8 mouse cellular contexts compared by ENCODE assay signal in the genomic region with DNA sequence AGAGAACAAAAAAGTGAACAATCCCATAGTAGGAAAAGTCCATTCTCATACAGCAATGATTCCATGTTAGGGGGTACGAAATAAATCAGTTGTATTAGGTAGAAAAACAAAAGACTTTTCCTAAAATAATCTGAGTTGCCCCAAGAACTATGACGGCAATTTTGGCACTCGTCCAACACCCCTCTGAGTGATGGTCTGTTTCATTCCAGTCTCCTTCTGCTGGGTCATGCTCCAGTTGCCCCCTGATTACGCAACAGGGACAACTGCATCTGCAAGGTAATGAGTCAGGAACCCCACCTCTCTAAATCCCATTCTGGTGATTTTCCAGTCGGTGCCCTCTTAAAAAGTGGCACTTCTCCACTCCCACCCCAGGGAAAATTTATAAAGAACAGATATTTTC. TPM values are rescaled to one million over a fixed set of nuclear protein-coding genes. Genes with fewer than 3 reads are reported as not detected.
DNase-seq lines count a peak whose midpoint lies in the region; ATAC-seq and TF ChIP-seq lines count a peak whose summit lies in the region.

No protein-coding gene starts in this region.

- H3K9me3 ChIP-seq in MEL (replicated peaks; ENCODE audit: insufficient read depth, low read length) = no peaks in the 10 kb centered on the region
- no peaks in the 10 kb centered on the region for H3K9me3 ChIP-seq in lung, embryonic 16.5 days (ENCODE audit: control insufficient read depth, low read length)

- TF ChIP-seq POLR2A in heart, adult 2 months (IDR thresholded peaks at IDR 0.05; ENCODE audit: insufficient read depth, low read depth, low read length) = no peak
- TF ChIP-seq POLR2A in MEL (IDR thresholded peaks at IDR 0.05; ENCODE audit: control insufficient read depth in 1 of 2, insufficient read depth in 1 of 2, low read depth in 1 of 2, low read length in 2 of 2, poor library complexity in 1 of 2) = no peak

- TF ChIP-seq CTCF in heart, adult 2 months (IDR thresholded peaks at IDR 0.05) = no peak
- no peak for TF ChIP-seq CTCF in MEL (IDR thresholded peaks at IDR 0.05 in 2 of 3, conservative IDR thresholded peaks at IDR 0.05 in 1 of 3; ENCODE audit: control insufficient read depth in 1 of 3, insufficient read depth in 1 of 3, low read depth in 2 of 3, low read length in 3 of 3, poor library complexity in 1 of 3, severe bottlenecking in 1 of 3)

- DNase-seq in heart, adult 2 months = peak in 1 of 2 experiments; percentile 32
- no peak for DNase-seq in heart, postnatal 25 days (ENCODE audit: low spot score)
- DNase-seq in MEL (ENCODE audit: low read depth, low spot score) = peak; percentile 47
- peak; percentile 30 for DNase-seq in cerebellum, adult 9-11 months
- peak; percentile 16 for DNase-seq in kidney, adult 11 months
- no peak for DNase-seq in embryo, embryonic 10.5 days (ENCODE audit: low spot score)
- DNase-seq in gastrocnemius, postnatal 36 days = no peak

- H3K27ac ChIP-seq in heart, adult 2 months = peak overlapping the region; percentile 94
- no peak overlapping the region for H3K27ac ChIP-seq in MEL (ENCODE audit: control insufficient read depth, low read depth, low read length)
- no peak overlapping the region for H3K27ac ChIP-seq in lung, embryonic 16.5 days (ENCODE audit: low read length)

- H3K9ac ChIP-seq in heart, adult 2 months (ENCODE audit: low read depth, low read length) = no peak overlapping the region
- H3K9ac ChIP-seq in MEL (ENCODE audit: control insufficient read depth, low read depth, low read length, poor library complexity, severe bottlenecking) = peak overlapping the region; percentile 61
- peak overlapping the region; percentile 15; the same call in 1 of the 2 replicates for H3K9ac ChIP-seq in lung, embryonic 16.5 days (ENCODE audit: low read length)

- H3K36me3 ChIP-seq in heart, adult 2 months (ENCODE audit: control insufficient read depth, insufficient read depth, low read length) = peaks cover 7% of the 10 kb centered on the region; the same call in 1 of the 2 replicates
- H3K36me3 ChIP-seq in MEL (ENCODE audit: control insufficient read depth in 1 of 2, insufficient read depth in 2 of 2, low read length in 2 of 2) = peaks cover 0 to 5% of the 10 kb centered on the region in 2 experiments; a peak in 2 of 4 replicates
- no peaks in the 10 kb centered on the region for H3K36me3 ChIP-seq in lung, embryonic 16.5 days (ENCODE audit: control insufficient read depth, insufficient read depth, low read length)

- intact Hi-C loops in heart, adult 2 months (cut with DNase I) = loop anchor here (5.0 kb wide), 1 partner anchor 594 kb away; the partner anchor contains the start of gene Wdr91
- intact Hi-C loops in heart, postnatal 25 days (cut with DNase I) = no loop called here
- intact Hi-C loops in gastrocnemius, postnatal 36 days (cut with DNase I) = no loop called here

- ATAC-seq in lung, embryonic 16.5 days (ENCODE audit: low read depth) = no peak

- H3K27me3 ChIP-seq in heart, adult 2 months (ENCODE audit: control insufficient read depth, insufficient read depth, low read length) = no peaks in the 10 kb centered on the region
- no peaks in the 10 kb centered on the region for H3K27me3 ChIP-seq in MEL (ENCODE audit: control insufficient read depth in 1 of 2, insufficient read depth in 2 of 2, low read length in 2 of 2)
- no peaks in the 10 kb centered on the region for H3K27me3 ChIP-seq in lung, embryonic 16.5 days (ENCODE audit: control insufficient read depth, insufficient read depth, low read depth, low read length)

- no peaks in the 10 kb centered on the region; the same call in 1 of the 2 replicates for H3K79me2 ChIP-seq in heart, adult 2 months (replicated peaks; ENCODE audit: control insufficient read depth, insufficient read depth, low read length)
- H3K79me2 ChIP-seq in MEL (ENCODE audit: control insufficient read depth, insufficient read depth, low read length, poor library complexity) = peaks cover 11% of the 10 kb centered on the region

- H3K4me2 ChIP-seq in lung, embryonic 16.5 days (ENCODE audit: low read depth, low read length) = peak overlapping the region; percentile 90

- H3K4me1 ChIP-seq in heart, adult 2 months (ENCODE audit: control insufficient read depth, insufficient read depth, low read length) = peaks cover 1% of the 10 kb centered on the region
- H3K4me1 ChIP-seq in MEL (ENCODE audit: control insufficient read depth in 1 of 2, insufficient read depth in 2 of 2, low read length in 2 of 2) = peaks cover 0 to 3% of the 10 kb centered on the region in 2 experiments; a peak in 1 of 4 replicates
- peaks cover 10% of the 10 kb centered on the region for H3K4me1 ChIP-seq in lung, embryonic 16.5 days (replicated peaks; ENCODE audit: control insufficient read depth, insufficient read depth, low read length)

- TF ChIP-seq EP300 in heart, adult 2 months (IDR thresholded peaks at IDR 0.05; ENCODE audit: insufficient read depth, low read depth, low read length) = no peak
- no peak for TF ChIP-seq EP300 in MEL (IDR thresholded peaks at IDR 0.05; ENCODE audit: low read depth in 1 of 2, low read length in 2 of 2)

- WGBS in heart, adult 2 months = 20% methylated on average over 5 of the region's 5 CpGs
- 27% methylated on average over 5 of the region's 5 CpGs for WGBS in lung, embryonic 16.5 days

- no peak for TF ChIP-seq RAD21 in MEL (IDR thresholded peaks at IDR 0.05; ENCODE audit: low read depth, low read length)

- H3K4me3 ChIP-seq in heart, adult 2 months = peak overlapping the region; percentile 83
- peak overlapping the region; percentile 72 to 92 for H3K4me3 ChIP-seq in MEL (ENCODE audit: control insufficient read depth in 1 of 2, insufficient read depth in 1 of 2, low read depth in 2 of 2, low read length in 2 of 2)
- H3K4me3 ChIP-seq in lung, embryonic 16.5 days (ENCODE audit: low read length) = peak overlapping the region; percentile 74

TF ChIP-seq in MEL, 35 proteins besides CTCF, POLR2A, EP300 and RAD21:
- TF ChIP-seq MYB (IDR thresholded peaks at IDR 0.05; ENCODE audit: low read depth, low read length) (no peak), USF2 (IDR thresholded peaks at IDR 0.05; ENCODE audit: borderline replicate concordance in 1 of 2, insufficient read depth in 1 of 2, low read depth in 1 of 2, low read length in 2 of 2) (no peak), POLR2AphosphoS2 (IDR thresholded peaks at IDR 0.05; ENCODE audit: low read length) (no peak), HCFC1 (IDR thresholded peaks at IDR 0.05; ENCODE audit: low read depth, low read length) (no peak), TCF12 (IDR thresholded peaks at IDR 0.05; ENCODE audit: low read depth, low read length) (no peak), MAFK (IDR thresholded peaks at IDR 0.05; ENCODE audit: borderline replicate concordance, low read depth, low read length) (no peak), ZMIZ1 (IDR thresholded peaks at IDR 0.05; ENCODE audit: low read depth, low read length) (no peak), JUND (IDR thresholded peaks at IDR 0.05; ENCODE audit: low read depth, low read length) (no peak), E2F4 (IDR thresholded peaks at IDR 0.05; ENCODE audit: borderline replicate concordance, low read depth, low read length) (no peak), MAX (IDR thresholded peaks at IDR 0.05; ENCODE audit: low read length) (no peak), SIN3A (IDR thresholded peaks at IDR 0.05; ENCODE audit: low read length) (no peak), TBP (IDR thresholded peaks at IDR 0.05; ENCODE audit: low read depth, low read length) (no peak), USF1 (IDR thresholded peaks at IDR 0.05; ENCODE audit: low read depth, low read length) (no peak), NRF1 (IDR thresholded peaks at IDR 0.05; ENCODE audit: insufficient read depth, low read depth, low read length, poor library complexity, severe bottlenecking) (no peak), ZKSCAN1 (IDR thresholded peaks at IDR 0.05; ENCODE audit: low read depth, low read length) (no peak), MAZ (IDR thresholded peaks at IDR 0.05; ENCODE audit: low read depth, low read length) (no peak), ZC3H11A (IDR thresholded peaks at IDR 0.05; ENCODE audit: low read depth, low read length) (no peak), GABPA (IDR thresholded peaks at IDR 0.05; ENCODE audit: low read depth, low read length) (no peak)

RNA-seq across cellular contexts. Expression of gene Akr1b3, which starts 0.9 kb away (rescaled TPM):
- total RNA-seq in heart, adult 2 months (2021) = 100 to 1,000 TPM; 266 to 282 TPM
- 352 and 459 TPM in 2 replicates for polyA plus RNA-seq in heart, adult 2 months (2012; rRNA removed)
- total RNA-seq in heart, postnatal 25 days (2021) = 100 to 1,000 TPM; 255 to 264 TPM
- total RNA-seq in MEL (2012; rRNA removed) = 110 and 122 TPM in 2 replicates
- polyA plus RNA-seq in MEL (2012; ENCODE audit: insufficient read depth in 1 of 2, insufficient read length in 2 of 2, low read depth in 1 of 2, low replicate concordance in 2 of 2, missing spikeins in 1 of 2) = 100 to 1,000 TPM; 151 to 532 TPM
- 120 and 122 TPM in 2 replicates for polyA plus RNA-seq in lung, embryonic 16.5 days (2015; fragmentation: Nextera tagmentation; extraction: Ambion mirVana)
- 100 to 1,000 TPM; 152 to 165 TPM for total RNA-seq in gastrocnemius, postnatal 36 days (2021)

RNA-seq across cellular contexts. Expression of gene Akr1b8, which starts 35.7 kb away (rescaled TPM):
- total RNA-seq in heart, adult 2 months (2021) = 1 to 10 TPM; 3.3 to 3.5 TPM
- 4.2 and 4.8 TPM in 2 replicates for polyA plus RNA-seq in heart, adult 2 months (2012; rRNA removed)
- total RNA-seq in heart, postnatal 25 days (2021) = 1 to 10 TPM; 3.7 to 3.9 TPM
- not detected in 2 replicates for total RNA-seq in MEL (2012; rRNA removed)
- polyA plus RNA-seq in MEL (2012; ENCODE audit: insufficient read depth in 1 of 2, insufficient read length in 2 of 2, low read depth in 1 of 2, low replicate concordance in 2 of 2, missing spikeins in 1 of 2) = not detected
- 7.5 and 8.2 TPM in 2 replicates for polyA plus RNA-seq in lung, embryonic 16.5 days (2015; fragmentation: Nextera tagmentation; extraction: Ambion mirVana)
- 1 to 10 TPM; 1.7 to 2.2 TPM for total RNA-seq in gastrocnemius, postnatal 36 days (2021)

Comparison
In these comparisons a context has a peak if more than half of its experiments do, and no peak if none do; other contexts are left out.
1. DNase-seq: peak in MEL (single experiment), cerebellum, adult 9-11 months (single experiment) and kidney, adult 11 months (single experiment); none in heart, postnatal 25 days (single experiment), embryo, embryonic 10.5 days (single experiment) and gastrocnemius, postnatal 36 days (0 of 2).
2. Peak in every context shown above with its lines, with median percentiles within 50 percentile points of each other: H3K4me3 ChIP-seq.